Mouse (Mus musculus) regulatory T cell (primary cell): ENCODE data around the gene Hmgb3.
"Not testable (repeated sequence)": the region's sequence is repeated elsewhere in the genome, so short reads cannot be mapped to it uniquely, and the experiment has no call there.

Experiments used
- in situ Hi-C: fragments of 300-600 bp; cut with MboI, MseI; formaldehyde crosslinking; loops from one replicate; pipeline ENCODE4 v1.15.1; 2025; ENCODE audit warnings: high pct_unique_total_duplicates

Gene Hmgb3

GRCm38 (mm10) chrX:71555415-71556114, at the start of gene Hmgb3:
Gene Hmgb3 (plus strand): TSS chrX:71555918.
- in situ Hi-C loops = no loop called here

GRCm38 (mm10) chrX:71506591-71506990, 49.1 kb upstream of the Hmgb3 start:
- in situ Hi-C loops = not testable (repeated sequence)

GRCm38 (mm10) chrX:71519252-71519651, 36.5 kb upstream of the Hmgb3 start:
- in situ Hi-C loops = no loop called here

- in situ Hi-C loops = no loop called here
Observed at GRCm38 (mm10) chrX:71522889-71523288, 32.8 kb upstream of the Hmgb3 start.

- in situ Hi-C loops = no loop called here
Observed at GRCm38 (mm10) chrX:71524310-71524709, 31.4 kb upstream of the Hmgb3 start.

GRCm38 (mm10) chrX:71525593-71526299, 30.0 kb upstream of the Hmgb3 start:
- in situ Hi-C loops = no loop called here

- in situ Hi-C loops = no loop called here
Observed at GRCm38 (mm10) chrX:71527461-71527860, 28.3 kb upstream of the Hmgb3 start.

GRCm38 (mm10) chrX:71528150-71528549, 27.6 kb upstream of the Hmgb3 start:
- in situ Hi-C loops = no loop called here

- in situ Hi-C loops = no loop called here
Observed at GRCm38 (mm10) chrX:71528646-71529045, 27.1 kb upstream of the Hmgb3 start.

GRCm38 (mm10) chrX:71532635-71533034, 23.1 kb upstream of the Hmgb3 start:
- in situ Hi-C loops = no loop called here

- in situ Hi-C loops = no loop called here
Observed at GRCm38 (mm10) chrX:71534102-71534501, 21.6 kb upstream of the Hmgb3 start.

GRCm38 (mm10) chrX:71537791-71538190, 17.9 kb upstream of the Hmgb3 start:
- in situ Hi-C loops = no loop called here

GRCm38 (mm10) chrX:71540821-71541510, 14.8 kb upstream of the Hmgb3 start:
- in situ Hi-C loops = no loop called here

- in situ Hi-C loops = no loop called here
Observed at GRCm38 (mm10) chrX:71544731-71545130, 11.0 kb upstream of the Hmgb3 start.

- in situ Hi-C loops = no loop called here
Observed at GRCm38 (mm10) chrX:71545163-71545562, 10.6 kb upstream of the Hmgb3 start.

- in situ Hi-C loops = no loop called here
Observed at GRCm38 (mm10) chrX:71556115-71556941, 610 bp downstream of the Hmgb3 start.

- in situ Hi-C loops = no loop called here
Observed at GRCm38 (mm10) chrX:71556965-71557491, 1.3 kb downstream of the Hmgb3 start.

- in situ Hi-C loops = no loop called here
Observed at GRCm38 (mm10) chrX:71559336-71559735, 3.6 kb downstream of the Hmgb3 start.

- in situ Hi-C loops = no loop called here
Observed at GRCm38 (mm10) chrX:71560796-71561195, 5.1 kb downstream of the Hmgb3 start.

GRCm38 (mm10) chrX:71573132-71573900, 17.6 kb downstream of the Hmgb3 start:
- in situ Hi-C loops = no loop called here

- in situ Hi-C loops = no loop called here
Observed at GRCm38 (mm10) chrX:71575550-71575949, 19.8 kb downstream of the Hmgb3 start.
